Mouse (Mus musculus) yolk sac, embryonic 10.5 days (tissue): ENCODE measurements around the gene Ndufs7.
"Not testable (repeated sequence)": the region's sequence is repeated elsewhere in the genome, so short reads cannot be mapped to it uniquely, and the experiment has no call there.

Source experiments
- DNase-seq: peaks from one replicate; pipeline ENCODE4 v3.0.0-alpha.2; 2017; ENCODE audit warnings: low spot score

Ndufs7 gene

DNA sequence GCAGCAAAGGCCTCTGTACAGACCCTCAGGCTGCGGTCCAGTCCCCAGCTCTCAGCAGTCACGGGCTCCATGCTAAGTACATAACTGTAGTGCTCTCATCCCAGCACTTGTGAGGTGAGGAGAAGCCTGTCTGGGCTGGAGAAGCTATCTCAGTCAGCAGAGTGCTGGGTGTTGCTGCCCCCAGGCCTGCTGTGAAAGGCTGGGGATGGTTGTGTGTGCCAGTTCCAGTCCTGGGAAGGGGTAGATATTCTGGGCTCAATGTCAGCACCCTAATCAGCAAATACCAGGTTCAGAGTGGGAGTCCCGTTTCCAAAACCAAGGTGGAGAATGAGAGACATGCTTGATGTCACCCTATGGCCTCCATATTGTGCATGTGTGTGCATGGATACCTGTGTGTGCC is 6.3 kb upstream of the Ndufs7 start:
- DNase-seq, result no peak

DNA sequence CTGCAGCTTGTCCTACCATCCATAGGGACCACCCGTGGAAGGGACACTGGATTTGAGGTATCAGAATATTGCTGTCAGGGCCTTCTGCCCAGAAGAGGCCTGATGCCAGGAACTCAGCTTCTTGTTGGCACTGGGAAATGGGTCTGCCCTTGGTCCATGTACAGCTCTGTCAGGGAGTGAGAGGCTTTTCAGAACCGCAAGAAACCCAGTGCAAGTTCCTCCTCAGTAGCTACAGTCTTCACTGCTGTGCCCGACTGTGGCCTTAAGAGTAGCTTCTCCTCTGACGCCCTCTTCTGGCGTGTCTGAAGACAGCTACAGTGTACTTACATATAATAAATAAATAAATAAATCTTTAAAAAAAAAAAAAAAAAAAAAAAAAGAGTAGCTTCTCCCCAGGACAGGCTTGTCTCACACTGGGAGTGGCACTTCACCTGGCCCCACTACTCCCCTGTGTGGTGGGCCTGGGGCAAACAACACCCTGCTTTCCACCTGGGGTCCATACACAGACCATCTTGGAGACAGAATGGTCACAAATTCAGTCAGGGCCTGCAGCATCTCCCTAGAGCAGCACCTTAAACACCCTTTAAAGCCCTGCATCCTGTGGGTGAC is 4.0 kb upstream of the Ndufs7 start:
- DNase-seq, result no peak

DNA sequence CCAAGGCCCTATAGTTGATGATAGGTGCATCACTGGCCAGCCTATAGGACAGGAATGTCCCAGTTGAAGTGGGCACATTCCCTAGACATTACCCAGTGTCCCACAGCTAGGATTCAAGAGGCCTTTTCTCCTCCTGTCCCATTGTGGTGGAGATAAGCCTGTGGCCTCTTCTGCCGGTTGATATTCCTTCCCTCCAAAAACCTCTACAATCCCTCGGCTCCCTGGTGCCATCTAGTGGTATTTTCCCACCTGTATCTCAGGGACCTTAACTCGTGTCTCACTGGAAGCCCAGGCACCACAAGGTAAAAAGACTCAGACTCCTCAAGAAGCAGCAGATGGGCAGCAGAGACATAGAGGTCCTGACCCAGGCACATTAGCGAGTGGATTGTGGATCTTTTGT is 3.3 kb upstream of the Ndufs7 start:
- DNase-seq, result peak; percentile 73

DNA sequence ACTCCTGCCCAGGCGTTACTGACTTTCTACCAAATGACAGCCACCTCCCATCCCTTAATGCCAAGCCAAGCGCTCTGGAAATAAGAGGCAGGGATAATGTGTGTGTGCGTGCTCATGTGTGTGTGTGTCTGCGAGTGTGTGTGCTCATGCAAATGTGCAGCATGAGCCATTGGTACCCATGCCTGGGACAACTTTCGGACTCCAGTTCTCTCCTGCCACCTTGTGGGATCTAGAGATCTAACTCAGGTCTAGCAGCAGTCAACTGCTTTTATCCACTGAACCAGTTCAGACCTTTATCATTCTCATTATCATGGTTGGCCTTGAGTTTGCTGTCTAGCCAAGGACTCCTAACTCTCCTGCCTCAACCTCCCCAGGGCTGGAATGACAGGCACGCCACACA is 1.1 kb upstream of the Ndufs7 start:
- no peak for DNase-seq

DNA sequence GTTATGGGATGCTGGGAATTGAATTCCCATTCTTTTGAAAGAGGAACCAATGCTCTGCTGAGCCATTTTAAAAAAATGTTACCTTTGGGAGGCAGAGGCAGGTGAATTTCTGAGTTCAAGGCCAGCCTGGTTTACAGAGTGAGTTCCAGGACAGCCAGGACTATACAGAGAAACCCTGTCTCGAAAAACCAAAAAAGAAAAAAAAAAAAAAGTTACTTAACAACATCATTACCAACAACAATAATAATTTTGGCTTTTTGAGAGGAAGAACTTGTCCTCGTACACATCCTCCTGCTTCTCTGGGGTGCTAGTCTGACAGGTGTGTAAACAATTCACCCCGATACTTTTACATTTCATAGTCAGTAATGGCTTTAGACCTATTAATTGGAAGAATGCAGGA is 484 bp upstream of the Ndufs7 start:
- DNase-seq, result not testable (repeated sequence)

DNA sequence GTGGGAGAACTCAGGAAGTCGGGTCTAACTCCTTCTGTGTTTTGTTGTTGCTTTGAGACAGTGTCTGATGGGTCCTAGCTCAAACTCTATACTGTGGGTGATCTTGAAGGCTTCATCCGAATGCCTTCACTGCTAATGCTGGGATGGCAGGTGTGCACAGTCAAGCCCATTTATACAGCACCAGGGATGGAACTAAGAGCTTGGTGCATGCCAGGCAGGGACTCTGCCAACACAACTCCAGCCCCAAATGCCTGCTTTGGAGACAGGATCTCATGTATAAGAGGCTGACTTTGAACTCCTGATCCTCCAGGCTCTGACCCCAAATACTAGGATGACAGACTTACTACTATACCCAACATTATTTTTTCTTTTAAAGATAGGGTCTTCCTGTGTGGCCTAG is 1.1 kb downstream of the Ndufs7 start:
- no peak for DNase-seq

DNA sequence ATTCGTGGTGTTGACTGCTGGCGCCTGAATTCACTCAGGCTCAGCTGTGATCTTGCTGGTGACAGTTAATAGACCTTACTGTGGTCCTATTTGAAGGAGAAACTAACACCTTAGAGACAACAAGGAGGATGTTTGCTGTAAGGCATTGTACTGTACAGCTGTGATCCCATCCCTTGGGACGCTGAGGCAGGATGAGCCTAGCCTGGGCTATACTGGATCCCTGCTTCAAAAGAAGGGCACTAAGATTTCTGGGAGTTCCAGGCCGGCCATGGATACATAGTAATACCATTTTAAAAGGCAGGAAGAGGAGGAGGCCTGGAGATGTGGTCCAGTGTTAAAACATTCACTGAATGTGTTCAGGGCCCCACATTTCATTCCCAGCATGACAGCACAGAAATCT is 1.7 kb downstream of the Ndufs7 start:
- no peak for DNase-seq

DNA sequence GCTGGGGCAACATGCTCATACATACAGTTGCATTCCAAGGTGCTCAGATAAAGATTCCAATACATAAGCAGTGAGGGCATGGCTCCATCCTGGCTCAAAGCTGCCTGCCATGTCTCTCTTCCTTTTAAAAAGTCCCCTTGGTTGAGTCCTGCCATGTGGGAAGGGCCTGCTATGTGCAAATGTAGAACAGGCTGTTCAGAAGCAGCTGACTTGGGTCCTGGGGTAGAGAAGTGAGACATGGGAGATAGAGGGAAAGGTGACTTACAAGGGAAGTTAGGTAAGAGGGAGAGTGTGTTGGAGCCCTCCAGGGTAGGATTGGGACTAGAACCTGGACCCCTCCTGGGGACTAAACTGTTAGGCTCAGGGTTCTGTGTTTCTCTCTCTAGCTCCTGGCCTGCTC is 3.1 kb downstream of the Ndufs7 start:
- no peak for DNase-seq

DNA sequence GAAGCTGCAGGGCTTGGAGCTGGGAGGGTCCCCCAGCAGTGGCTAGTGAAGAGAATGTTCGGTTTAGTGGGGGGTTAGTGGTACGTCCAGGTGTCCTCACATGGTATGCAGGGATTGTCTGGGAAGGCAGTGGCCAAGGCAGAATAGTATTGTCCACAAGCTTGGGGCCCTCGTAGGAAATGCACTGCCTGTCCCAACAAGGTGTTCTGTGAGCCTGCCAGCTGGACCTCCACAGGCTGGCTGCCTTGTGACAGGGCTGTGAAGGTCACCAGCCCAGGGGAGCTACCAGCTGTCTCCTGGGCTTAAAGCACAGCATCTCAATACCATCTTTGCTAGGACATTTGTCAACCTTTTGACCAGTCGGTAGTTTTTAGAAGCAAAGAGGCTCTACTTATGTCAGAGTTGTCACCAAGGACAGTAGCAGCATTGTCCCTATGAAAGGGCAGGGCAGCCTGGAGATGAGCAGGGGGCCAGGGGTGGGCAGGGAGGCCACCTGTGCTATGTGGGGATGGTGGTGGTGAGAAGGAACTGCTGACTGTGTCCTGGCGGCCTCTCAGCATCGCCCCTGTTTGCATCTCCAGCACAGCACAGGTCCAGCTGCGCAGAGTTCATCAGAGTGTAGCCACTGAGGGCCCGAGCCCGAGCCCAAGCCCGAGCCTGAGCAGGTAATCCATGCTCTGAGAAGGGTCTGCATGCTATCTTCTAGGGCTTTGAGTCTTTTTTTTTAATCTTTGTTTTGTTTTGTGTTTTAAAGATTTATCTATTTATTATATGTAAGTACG is 3.8 kb downstream of the Ndufs7 start:
- no peak for DNase-seq

DNA sequence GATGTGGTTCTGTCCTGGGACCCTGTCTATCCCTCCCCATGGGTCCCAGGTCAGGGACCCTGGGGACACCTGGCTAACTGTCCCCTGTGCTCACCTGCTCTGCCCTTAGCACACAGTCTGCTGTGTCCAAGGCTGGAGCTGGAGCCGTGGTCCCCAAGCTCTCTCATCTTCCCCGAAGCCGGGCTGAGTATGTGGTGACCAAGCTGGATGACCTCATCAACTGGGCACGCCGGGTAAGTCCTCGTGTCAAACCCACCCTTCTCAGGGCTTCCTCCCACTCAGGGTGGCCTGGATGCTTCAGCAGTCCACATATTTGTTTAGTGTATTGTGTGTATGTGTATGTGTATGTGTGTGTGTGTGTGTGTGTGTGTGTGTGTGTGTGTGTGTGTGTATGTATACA is 4.6 kb downstream of the Ndufs7 start:
- no peak for DNase-seq

DNA sequence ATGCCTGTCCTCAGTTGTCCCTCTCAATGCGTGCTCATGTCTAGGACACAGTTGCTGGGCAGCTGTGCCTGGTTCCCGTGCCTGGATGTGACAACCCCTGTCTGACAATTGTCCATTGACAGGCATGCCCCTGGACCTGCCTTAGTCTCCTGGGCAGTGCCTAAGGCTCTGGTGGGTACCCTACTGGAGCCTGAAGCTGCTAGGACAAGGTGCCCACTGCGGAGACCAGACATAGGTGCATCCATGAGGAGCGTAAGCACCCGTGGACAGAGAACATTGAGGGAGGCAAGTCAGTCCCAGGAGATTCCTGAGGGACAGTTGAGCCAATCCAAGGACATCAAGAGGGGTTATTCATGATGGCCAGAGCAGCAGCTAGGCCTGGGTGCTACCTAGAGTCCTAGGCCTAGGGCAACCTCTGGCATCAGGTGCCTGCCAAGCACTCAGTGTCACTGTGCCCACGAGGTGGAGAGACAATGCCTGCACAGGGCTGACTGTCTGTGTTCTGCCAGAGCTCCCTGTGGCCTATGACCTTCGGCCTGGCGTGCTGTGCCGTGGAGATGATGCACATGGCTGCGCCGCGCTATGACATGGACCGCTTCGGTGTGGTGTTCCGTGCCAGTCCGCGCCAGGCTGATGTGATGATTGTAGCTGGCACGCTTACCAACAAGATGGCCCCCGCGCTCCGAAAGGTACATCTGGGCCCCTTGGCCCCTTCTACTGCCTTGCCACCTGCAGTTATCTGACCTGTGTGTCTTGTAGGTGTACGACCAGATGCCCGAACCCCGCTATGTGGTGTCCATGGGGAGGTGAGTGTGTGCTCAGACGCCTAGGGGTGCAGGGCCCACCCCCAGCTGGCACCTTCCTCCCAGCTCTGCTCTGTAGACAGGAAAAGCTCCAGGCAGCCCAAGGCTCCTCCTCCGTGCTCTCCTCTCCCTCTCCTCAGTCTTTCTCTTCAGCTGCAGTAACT is 5.7 kb downstream of the Ndufs7 start:
- DNase-seq, result no peak

DNA sequence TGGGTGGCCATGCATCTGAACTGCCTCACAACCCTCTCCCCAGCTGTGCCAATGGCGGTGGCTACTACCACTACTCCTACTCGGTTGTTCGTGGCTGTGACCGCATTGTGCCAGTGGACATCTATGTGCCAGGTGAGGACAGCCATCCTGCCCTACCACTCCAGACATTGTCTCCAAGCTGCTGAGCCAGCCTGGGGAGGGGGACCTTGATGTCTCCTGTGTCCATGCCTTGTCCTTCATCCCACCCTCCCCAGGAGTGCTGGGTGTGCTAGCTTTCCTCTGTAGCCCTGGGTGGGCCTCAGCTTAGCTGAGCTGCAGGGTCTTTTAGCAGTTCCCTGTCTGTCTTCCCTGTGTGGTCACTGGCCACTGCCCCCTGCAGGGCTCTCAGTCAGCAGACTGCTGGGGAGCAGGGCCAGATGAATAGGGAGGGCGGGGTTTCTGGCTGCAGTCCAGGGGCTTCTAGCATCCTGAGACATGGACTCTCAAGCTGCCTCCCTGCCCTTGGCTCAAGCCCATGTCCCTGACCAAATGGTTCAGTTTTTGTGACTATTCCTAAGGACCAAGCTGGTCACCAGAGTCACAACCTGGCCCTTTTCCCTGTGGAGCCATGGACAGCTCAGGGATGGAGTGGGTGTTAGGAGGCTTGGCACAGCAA is 7.1 kb downstream of the Ndufs7 start:
- no peak for DNase-seq

DNA sequence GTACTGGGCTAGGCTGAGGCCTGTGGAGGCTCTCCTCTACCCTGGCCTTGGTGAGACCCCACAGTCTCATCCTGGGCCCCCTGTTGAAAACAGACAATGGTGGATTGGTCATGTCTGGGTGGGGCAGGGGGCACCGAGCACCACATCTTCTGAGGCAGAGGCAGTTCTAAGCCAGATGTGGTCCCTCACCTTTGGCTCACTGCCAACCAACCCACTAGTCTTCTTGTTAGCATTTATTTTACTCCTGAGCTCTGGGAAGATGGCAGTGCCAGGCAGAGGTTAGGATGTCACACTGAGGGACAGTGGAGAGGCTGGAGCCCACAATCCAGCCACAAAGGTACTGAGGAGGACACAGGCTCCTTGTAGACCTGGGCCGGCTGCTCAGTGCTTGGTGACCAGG is 9.0 kb downstream of the Ndufs7 start:
- no peak for DNase-seq

DNA sequence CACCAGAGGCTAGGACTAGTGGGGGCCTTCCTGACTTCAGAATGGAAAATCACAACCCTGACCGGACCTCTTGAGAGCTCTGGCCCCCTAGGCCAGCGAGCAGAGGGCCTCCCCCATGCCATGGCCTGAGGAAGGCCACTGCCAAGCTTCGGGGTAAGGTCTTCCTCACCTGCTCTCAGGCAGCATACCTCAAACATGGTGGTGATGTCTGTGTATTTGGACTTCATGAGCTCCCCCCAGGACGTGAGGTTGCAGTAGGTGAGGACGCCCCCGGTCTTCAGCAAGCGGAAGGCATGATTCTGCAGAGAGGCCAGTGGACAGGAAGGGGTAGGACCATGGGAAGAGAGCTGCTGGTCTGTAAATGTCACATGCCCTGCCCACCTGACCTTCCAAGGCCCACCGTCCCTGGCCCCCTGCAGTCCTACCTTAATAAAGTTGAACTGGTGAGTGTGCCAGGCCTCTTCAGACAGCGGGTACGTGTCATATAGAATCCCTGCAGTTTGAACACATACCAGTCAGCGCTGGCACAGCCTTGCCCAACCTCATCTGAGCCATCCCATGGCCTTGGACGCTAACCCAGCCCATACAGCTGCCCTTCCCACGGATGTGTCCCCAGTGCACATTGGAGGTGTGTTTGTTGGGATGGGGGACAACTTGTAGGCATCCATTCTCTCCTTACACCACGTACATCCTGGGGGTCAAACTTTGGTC is 10.0 kb downstream of the Ndufs7 start:
- DNase-seq, result no peak

DNA sequence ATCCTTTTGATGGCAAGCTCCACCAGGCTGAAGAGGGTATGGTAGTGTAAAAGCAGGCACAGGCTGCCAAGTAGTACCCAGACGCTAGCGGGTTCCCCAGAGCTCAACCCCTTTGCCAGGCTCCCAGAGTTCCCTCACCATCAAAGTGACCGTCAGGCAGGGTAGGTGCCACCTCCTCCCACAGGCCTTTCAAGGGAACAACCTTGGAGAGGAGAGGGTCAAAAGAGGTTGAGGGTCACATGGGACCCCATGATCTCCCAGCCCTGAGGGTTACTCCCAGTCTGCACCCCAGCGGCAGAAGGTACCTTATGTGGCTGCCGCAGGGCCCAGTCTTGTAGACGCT is 10.5 kb downstream of the Ndufs7 start:
- no peak for DNase-seq

DNA sequence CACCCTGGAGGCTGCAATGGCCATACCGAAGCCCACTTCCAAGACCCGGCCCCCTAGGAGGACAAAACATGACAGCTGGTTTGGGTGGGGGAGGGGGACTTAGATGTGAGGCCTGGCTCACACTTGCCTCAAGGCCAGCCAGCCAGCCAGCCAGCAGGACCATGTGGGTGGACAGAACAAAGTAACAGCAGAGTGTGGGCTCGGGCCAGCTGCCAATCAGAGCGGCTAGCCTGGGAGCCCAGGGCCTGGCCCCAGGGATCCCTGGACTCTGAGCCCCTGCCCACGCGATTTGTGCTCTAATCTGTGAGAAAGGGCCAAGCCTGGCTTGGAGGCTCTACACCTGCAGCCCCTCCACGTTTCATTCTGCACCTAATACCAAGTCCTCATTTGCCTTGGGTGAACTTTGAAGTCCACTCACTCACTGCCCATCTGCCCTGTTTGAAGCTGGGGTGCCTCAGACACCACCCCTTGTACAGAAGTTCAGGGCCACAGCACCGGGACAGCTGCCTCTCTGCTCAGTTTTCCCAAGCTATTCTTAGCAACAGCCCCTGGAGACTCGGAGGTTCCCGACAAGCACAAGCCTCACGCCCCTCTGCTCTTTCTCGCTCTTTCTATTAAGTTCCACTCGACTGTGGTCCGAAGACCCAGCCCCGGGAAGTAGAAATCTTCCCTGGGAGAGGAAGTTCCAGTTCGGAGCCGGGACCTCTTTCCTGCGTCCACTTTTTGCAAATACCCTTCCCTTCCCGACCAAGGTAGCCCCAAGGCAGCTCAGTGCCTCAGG is 11.1 kb downstream of the Ndufs7 start:
- peak; percentile 43 for DNase-seq

DNA sequence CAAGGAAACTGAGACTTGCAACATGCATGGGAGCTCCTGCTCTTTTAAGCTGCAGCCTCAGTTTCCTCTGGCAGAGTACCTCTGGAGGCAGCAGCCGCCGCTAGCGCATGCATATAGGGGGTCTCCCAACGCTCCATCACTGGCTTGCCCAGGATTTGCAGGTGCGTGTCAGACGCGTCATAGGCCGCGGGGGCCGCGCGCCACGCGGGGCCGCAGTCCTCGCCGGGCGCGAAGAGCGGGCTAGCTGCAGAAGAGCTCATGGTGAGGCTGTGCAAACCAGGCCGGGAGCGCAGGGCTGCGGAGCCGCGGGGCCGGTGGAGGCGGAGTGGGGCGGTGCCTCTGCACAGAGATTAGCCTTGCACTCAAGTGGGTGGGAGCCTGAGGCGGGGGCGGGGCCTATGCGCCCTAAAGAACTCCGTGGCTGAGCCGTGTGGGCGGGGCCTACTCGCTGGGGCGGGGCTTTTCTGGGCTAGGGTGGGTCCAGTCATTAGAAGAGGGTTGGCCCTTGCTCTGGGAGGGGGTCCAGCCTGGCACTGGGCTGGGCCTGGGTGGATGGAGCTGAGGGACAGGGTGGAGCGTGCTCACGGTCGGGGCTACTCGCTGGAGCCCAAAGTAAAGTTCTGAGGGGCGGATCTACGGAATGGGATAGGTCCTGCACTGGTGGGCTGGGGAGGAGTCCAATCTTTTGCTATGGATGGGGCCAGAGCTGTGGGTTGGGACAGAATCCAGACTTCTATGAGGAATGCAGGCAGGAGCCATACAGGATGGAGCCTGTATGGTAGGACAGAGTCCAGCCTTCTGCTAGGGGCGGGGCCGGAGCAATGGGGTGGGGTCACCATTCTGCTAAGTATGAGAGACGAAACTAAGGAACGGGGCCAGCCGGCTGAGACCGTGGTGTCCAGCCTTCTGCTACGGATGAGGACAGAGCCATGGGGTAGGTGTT is 12.0 kb downstream of the Ndufs7 start, which contains the start of the genes Gamt and Dazap1:
Gamt (minus strand) TSS at position 371 of the 943 bp plus-strand sequence.
Dazap1 (plus strand) TSS at position 845 of the 943 bp plus-strand sequence.
- peak; percentile 100 for DNase-seq

DNA sequence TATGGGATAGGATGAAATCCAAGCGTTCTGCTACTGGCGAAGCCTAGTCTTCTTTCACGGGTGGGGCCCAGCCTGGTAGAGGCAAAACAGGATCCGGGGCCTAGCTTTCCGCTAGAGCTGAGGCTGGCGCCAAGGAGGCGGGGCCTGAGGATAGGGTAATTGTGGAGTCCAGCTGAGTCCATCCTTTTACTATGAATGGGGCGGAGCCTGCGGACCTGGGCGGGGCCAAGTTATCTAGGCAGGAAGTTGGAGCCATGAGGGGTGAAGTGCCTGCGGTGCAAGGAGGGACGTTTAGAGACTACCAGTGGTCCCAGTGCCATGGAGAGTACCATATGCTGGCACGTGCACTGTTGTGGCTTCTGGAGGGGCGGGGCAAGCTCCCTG is 12.7 kb downstream of the Ndufs7 start:
- peak; percentile 98 for DNase-seq

DNA sequence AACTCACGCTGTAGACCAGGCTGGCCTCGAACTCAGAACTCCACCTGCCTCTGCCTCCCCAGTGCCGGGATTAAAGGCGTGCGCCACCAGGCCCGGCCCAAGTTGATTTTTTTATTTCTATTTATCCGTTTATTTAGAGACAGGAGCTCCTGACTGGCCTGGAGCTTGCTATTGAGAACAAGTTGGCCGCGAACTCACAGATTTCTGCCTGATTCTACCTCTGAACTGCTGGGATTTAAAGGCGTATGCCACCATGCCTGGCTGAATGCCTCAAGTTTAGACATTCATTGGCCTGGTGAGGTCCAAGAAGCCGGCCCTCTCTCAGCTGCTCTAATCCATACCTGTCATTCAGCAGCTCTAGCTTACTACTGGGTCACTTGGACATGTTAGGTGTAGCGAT is 13.2 kb downstream of the Ndufs7 start:
- DNase-seq, result no peak
